ENCODE assay signal across 16 mouse cellular contexts in genomic region chr7:55400774-55401173, GRCm38 (mm10).
"Had no signal": no experiment of that assay in that cellular context is flagged by ENCODE, and none has a peak within 500 bp of the region (broad histone marks: within the 10 kb centered on the region; RNA-seq: fewer than 3 reads in every experiment).

No protein-coding gene starts in this region.

- H3K36me3 ChIP-seq: midbrain, embryonic 13.5 days; midbrain, embryonic 15.5 days; neural tube, embryonic 12.5 days; stomach, embryonic 15.5 days had no signal

- H3K4me3 ChIP-seq: megakaryocyte, embryonic 14.5 days; midbrain, embryonic 13.5 days; midbrain, embryonic 15.5 days; neural tube, embryonic 12.5 days; stomach, embryonic 15.5 days had no signal

- ATAC-seq: liver, postnatal 0 days; midbrain, embryonic 13.5 days had no signal

- H3K9ac ChIP-seq: liver, postnatal 0 days; lung, embryonic 14.5 days; midbrain, embryonic 13.5 days; midbrain, embryonic 15.5 days; neural tube, embryonic 12.5 days; stomach, embryonic 15.5 days had no signal

- H3K4me1 ChIP-seq: megakaryocyte, embryonic 14.5 days; midbrain, embryonic 13.5 days; midbrain, embryonic 15.5 days; neural tube, embryonic 12.5 days; stomach, embryonic 15.5 days had no signal

- H3K27ac ChIP-seq: macrophage; midbrain, embryonic 13.5 days; neural tube, embryonic 12.5 days; stomach, embryonic 15.5 days; stomach, postnatal 0 days had no signal

- H3K4me2 ChIP-seq: lung, embryonic 14.5 days; midbrain, embryonic 11.5 days; midbrain, embryonic 13.5 days; midbrain, embryonic 15.5 days; neural tube, embryonic 12.5 days; stomach, embryonic 15.5 days had no signal

- DNase-seq: liver, postnatal 0 days; lung, embryonic 14.5 days; lung, postnatal 10 days; lung, postnatal 36 days; right cerebral cortex, postnatal 14 days; thymus, adult 2 months; thymus, postnatal 25 days; thymus, postnatal 4 days had no signal

- H3K9me3 ChIP-seq: megakaryocyte, embryonic 14.5 days; midbrain, embryonic 13.5 days; midbrain, embryonic 15.5 days; neural tube, embryonic 12.5 days; stomach, embryonic 15.5 days had no signal

- H3K27me3 ChIP-seq: megakaryocyte, embryonic 14.5 days; midbrain, embryonic 13.5 days; midbrain, embryonic 15.5 days; neural tube, embryonic 12.5 days; stomach, embryonic 15.5 days had no signal
